Mouse (Mus musculus) midbrain, embryonic 15.5 days (tissue): ENCODE results near the gene Hmga2. TPM values are rescaled to one million over a fixed set of nuclear protein-coding genes. Genes with fewer than 3 reads are reported as not detected.

Experiments
- ATAC-seq: fragments of 200-750 bp; cut with Nextera tagmentation; replicated peaks from 2 replicates; pipeline ENCODE4 v1.8.0; 2017; ENCODE audit warnings: moderate TSS enrichment
- H3K27ac ChIP-seq: fragments of 300-500 bp; sonication (generic); 2 replicates; pipeline ENCODE4 v1.5.1; 2015; ENCODE audit warnings: mild to moderate bottlenecking, inconsistent platforms
- H3K27me3 ChIP-seq: fragments of 300-500 bp; sonication (generic); replicated peaks from 2 replicates; pipeline ENCODE4 v1.6.1; 2015; ENCODE audit warnings: inconsistent platforms
- H3K36me3 ChIP-seq: fragments of 300-500 bp; sonication (generic); replicated peaks from 2 replicates; pipeline ENCODE4 v1.6.1; 2015; ENCODE audit warnings: inconsistent platforms
- H3K4me1 ChIP-seq: fragments of 300-500 bp; sonication (generic); 2 replicates; pipeline ENCODE4 v1.6.1; 2015; ENCODE audit warnings: inconsistent platforms
- H3K4me2 ChIP-seq: fragments of 300-500 bp; sonication (generic); 2 replicates; pipeline ENCODE4 v1.6.1; 2015; ENCODE audit warnings: inconsistent platforms, mild to moderate bottlenecking, moderate library complexity
- H3K4me3 ChIP-seq: fragments of 300-500 bp; sonication (generic); 2 replicates; pipeline ENCODE4 v1.5.1; 2015; ENCODE audit warnings: mild to moderate bottlenecking, inconsistent platforms
- H3K9ac ChIP-seq: fragments of 300-500 bp; sonication (generic); 2 replicates; pipeline ENCODE4 v1.6.1; 2015; ENCODE audit warnings: mild to moderate bottlenecking, inconsistent platforms
- H3K9me3 ChIP-seq: fragments of 300-500 bp; sonication (generic); 2 replicates; pipeline ENCODE4 v1.6.1; 2016; ENCODE audit warnings: inconsistent platforms
- WGBS: fragments of 180-500 bp; shearing (Covaris S2); methylation state at CpG from one replicate; pipeline ENCODE4 v1.1.7; 2015; ENCODE audit warnings: mixed read lengths; 5-methylcytosine and 5-hydroxymethylcytosine counted together
- polyA plus RNA-seq: library from polyadenylated mRNA; unstranded; fragments of >200 nt; fragmentation: Nextera tagmentation; extraction: Ambion mirVana; gene quantifications from 2 replicates; pipeline ENCODE4 v1.2.1, GENCODE M21; 2015

Hmga2 gene
- polyA plus RNA-seq, 1 experiment from 2014 or later, result 1.1 TPM

- ATAC-seq, result no peak
- H3K4me1 ChIP-seq, result peaks cover 19% of the 10 kb centered on the region
- H3K27me3 ChIP-seq, result no peaks in the 10 kb centered on the region
- H3K4me3 ChIP-seq, result no peak overlapping the region
- 66% methylated on average over 9 of the region's 9 CpGs for WGBS
- H3K9ac ChIP-seq, result no peak overlapping the region
- no peaks in the 10 kb centered on the region for H3K9me3 ChIP-seq
- no peaks in the 10 kb centered on the region for H3K36me3 ChIP-seq
- H3K27ac ChIP-seq, result no peak overlapping the region
- H3K4me2 ChIP-seq, result no peak overlapping the region
These were observed 43.4 kb downstream of the Hmga2 start for GRCm38 (mm10) chr10:120432731-120433462.

DNA sequence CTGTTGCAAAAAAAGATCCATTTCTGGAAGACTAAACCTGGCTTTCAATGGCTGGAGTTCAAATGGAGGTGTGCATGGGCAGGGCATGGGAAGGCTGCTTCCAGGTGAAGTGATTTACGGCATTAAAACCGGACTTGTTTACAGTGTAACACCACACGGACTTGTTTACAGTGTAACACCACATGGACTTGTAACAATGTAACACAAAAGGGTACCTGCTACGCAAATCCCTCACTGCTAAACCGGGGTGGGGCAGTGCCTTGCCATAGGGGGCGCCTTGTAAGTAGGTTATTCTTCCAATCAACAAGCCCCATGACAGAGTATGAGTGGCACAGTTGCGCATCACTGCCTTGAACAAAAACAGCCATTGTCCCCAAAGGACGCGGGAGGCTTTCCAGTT lies 44.2 kb downstream of the Hmga2 start:
- Histone ChIP-seq H3K27me3 (no peaks in the 10 kb centered on the region), H3K9me3 (no peaks in the 10 kb centered on the region), H3K9ac (no peak overlapping the region), H3K36me3 (no peaks in the 10 kb centered on the region), H3K4me1 (peaks cover 19% of the 10 kb centered on the region), H3K27ac (no peak overlapping the region), H3K4me3 (no peak overlapping the region), H3K4me2 (no peak overlapping the region)
- no peak for ATAC-seq
- WGBS, result 77% methylated on average over 9 of the region's 9 CpGs

GRCm38 (mm10) chr10:120431435-120431834 lies 44.8 kb downstream of the Hmga2 start:
- WGBS, result 72% methylated on average over 2 of the region's 2 CpGs
- H3K27me3 ChIP-seq, result no peaks in the 10 kb centered on the region
- no peaks in the 10 kb centered on the region for H3K36me3 ChIP-seq
- H3K4me3 ChIP-seq, result no peak overlapping the region
- H3K4me1 ChIP-seq, result peaks cover 19% of the 10 kb centered on the region
- H3K27ac ChIP-seq, result no peak overlapping the region
- no peak overlapping the region for H3K9ac ChIP-seq
- ATAC-seq, result no peak
- no peaks in the 10 kb centered on the region for H3K9me3 ChIP-seq
- no peak overlapping the region for H3K4me2 ChIP-seq

DNA sequence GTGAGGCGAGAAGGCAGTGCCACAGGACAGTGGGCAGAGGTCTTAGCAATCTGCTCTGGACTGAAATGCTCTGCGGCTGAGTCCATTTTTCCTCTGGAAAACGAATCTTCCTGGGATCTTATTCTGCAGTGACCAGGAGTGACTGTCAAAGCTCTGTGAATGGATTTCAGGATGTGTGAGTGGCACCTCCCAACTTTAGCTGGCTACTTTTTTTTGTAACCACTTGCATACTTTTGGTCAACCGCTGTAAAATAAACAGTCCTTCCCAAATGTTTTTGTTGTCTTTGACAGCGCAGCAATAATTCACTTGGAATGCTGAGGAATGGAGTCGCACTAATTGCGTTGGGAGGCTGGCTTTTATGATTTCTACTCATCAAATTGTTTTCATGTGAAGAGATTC lies 45.8 kb downstream of the Hmga2 start:
- Histone ChIP-seq H3K4me2 (no peak overlapping the region), H3K36me3 (no peaks in the 10 kb centered on the region), H3K4me1 (peaks cover 24% of the 10 kb centered on the region), H3K9ac (no peak overlapping the region), H3K27me3 (no peaks in the 10 kb centered on the region), H3K27ac (no peak overlapping the region), H3K9me3 (no peaks in the 10 kb centered on the region), H3K4me3 (no peak overlapping the region)
- 81% methylated on average over 7 of the region's 7 CpGs for WGBS
- ATAC-seq, result no peak

GRCm38 (mm10) chr10:120429758-120430259 lies 46.5 kb downstream of the Hmga2 start:
- no peak overlapping the region for H3K4me3 ChIP-seq
- H3K9me3 ChIP-seq, result no peaks in the 10 kb centered on the region
- no peaks in the 10 kb centered on the region for H3K27me3 ChIP-seq
- no peak overlapping the region for H3K9ac ChIP-seq
- H3K36me3 ChIP-seq, result no peaks in the 10 kb centered on the region
- WGBS, result 81% methylated on average over 5 of the region's 5 CpGs
- H3K4me1 ChIP-seq, result peaks cover 24% of the 10 kb centered on the region
- ATAC-seq, result no peak
- H3K27ac ChIP-seq, result no peak overlapping the region
- no peak overlapping the region for H3K4me2 ChIP-seq

GRCm38 (mm10) chr10:120429199-120429551 lies 47.1 kb downstream of the Hmga2 start:
- Histone ChIP-seq H3K4me2 (no peak overlapping the region), H3K27me3 (no peaks in the 10 kb centered on the region), H3K36me3 (no peaks in the 10 kb centered on the region), H3K9ac (no peak overlapping the region), H3K4me1 (peaks cover 24% of the 10 kb centered on the region), H3K27ac (no peak overlapping the region), H3K9me3 (no peaks in the 10 kb centered on the region), H3K4me3 (no peak overlapping the region)
- WGBS, result 77% methylated on average over 10 of the region's 10 CpGs
- ATAC-seq, result no peak

- ATAC-seq, result peak; percentile 70
- peaks cover 24% of the 10 kb centered on the region for H3K4me1 ChIP-seq
- 72% methylated on average over 33 of the region's 33 CpGs for WGBS
- H3K9me3 ChIP-seq, result no peaks in the 10 kb centered on the region
- no peak overlapping the region for H3K9ac ChIP-seq
- H3K4me2 ChIP-seq, result peak overlapping the region; percentile 34
- H3K36me3 ChIP-seq, result no peaks in the 10 kb centered on the region
- peak overlapping the region; percentile 41; the same call in 1 of the 2 replicates for H3K27ac ChIP-seq
- no peaks in the 10 kb centered on the region for H3K27me3 ChIP-seq
- H3K4me3 ChIP-seq, result no peak overlapping the region
These were observed 47.7 kb downstream of the Hmga2 start for GRCm38 (mm10) chr10:120428430-120429198.

DNA sequence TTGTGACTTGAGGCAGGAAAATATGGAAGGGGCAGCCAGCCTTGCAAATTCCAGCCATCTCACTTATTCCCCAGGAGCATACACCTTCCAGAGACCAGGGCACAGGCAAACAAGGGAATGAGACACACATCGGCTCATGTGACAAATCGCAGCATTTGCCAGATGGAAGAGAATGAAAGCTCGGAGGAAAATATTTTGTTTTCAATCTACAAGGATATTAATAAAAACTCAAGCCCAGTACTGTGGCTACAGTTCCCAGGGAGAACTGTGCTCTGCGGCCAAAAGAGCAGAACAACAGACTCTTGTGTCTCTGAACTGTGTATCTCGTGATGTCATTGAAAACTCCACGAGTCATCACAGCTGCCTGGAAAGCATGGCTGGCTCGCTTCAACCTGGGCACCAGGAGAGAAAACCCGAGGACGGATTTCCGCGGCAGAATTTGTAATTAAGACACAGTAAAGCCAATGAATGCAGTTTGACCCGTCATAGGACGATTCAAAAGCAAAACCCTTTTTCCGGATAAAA lies 50.1 kb downstream of the Hmga2 start:
- no peak for ATAC-seq
- H3K4me3 ChIP-seq, result no peak overlapping the region
- no peak overlapping the region for H3K27ac ChIP-seq
- no peaks in the 10 kb centered on the region for H3K9me3 ChIP-seq
- no peak overlapping the region for H3K9ac ChIP-seq
- peaks cover 32% of the 10 kb centered on the region for H3K4me1 ChIP-seq
- WGBS, result 65% methylated on average over 14 of the region's 14 CpGs
- no peaks in the 10 kb centered on the region for H3K36me3 ChIP-seq
- no peak overlapping the region for H3K4me2 ChIP-seq
- H3K27me3 ChIP-seq, result no peaks in the 10 kb centered on the region

GRCm38 (mm10) chr10:120424015-120424414 lies 52.3 kb downstream of the Hmga2 start:
- Histone ChIP-seq H3K9me3 (no peaks in the 10 kb centered on the region), H3K9ac (no peak overlapping the region), H3K4me1 (peaks cover 30% of the 10 kb centered on the region), H3K4me2 (no peak overlapping the region), H3K27ac (no peak overlapping the region), H3K27me3 (no peaks in the 10 kb centered on the region), H3K36me3 (no peaks in the 10 kb centered on the region), H3K4me3 (no peak overlapping the region)
- no peak for ATAC-seq
- WGBS, result 84% methylated on average over 9 of the region's 9 CpGs

DNA sequence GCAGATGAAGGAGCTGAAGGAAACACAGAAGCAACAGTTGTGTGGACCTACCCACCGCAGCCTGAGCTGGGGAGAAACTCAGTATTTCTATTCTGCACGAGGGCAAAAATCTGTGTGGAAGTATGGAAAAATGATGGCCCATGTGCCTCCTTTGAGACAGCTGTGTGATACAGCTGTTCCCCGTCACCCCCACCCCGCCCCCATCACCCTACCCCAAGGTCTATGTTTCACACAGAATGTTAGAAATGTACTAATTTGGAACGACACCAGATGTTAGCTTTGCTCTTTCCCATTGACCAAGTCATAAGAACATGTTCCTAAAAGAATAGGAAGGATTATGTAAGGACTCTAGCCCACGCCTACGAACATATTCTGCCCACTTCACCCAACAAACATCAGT lies 53.0 kb downstream of the Hmga2 start:
- Histone ChIP-seq H3K27me3 (no peaks in the 10 kb centered on the region), H3K4me3 (no peak overlapping the region), H3K27ac (no peak overlapping the region), H3K9ac (no peak overlapping the region), H3K4me1 (peaks cover 30% of the 10 kb centered on the region), H3K4me2 (no peak overlapping the region), H3K9me3 (no peaks in the 10 kb centered on the region), H3K36me3 (no peaks in the 10 kb centered on the region)
- no peak for ATAC-seq
- 78% methylated on average over 7 of the region's 7 CpGs for WGBS

DNA sequence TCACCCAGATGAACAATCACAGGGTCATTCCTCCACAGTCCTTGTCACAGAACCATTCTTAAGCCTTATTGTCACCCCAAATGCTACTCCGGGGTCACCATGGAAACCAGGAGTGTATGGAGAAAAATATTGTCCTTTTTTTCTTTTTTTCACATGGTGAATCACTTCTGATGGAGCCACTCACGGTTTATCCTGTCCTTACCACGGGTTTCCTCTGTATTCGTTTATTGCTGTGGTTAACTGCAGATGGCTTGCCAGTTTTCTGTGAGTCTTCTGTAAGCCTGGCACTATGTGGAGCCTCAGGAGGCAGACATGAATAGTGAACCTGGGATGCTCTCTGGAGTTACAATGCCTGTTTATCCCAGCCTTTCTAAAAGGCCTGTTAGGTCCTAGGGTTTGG lies 53.4 kb downstream of the Hmga2 start:
- Histone ChIP-seq H3K9me3 (no peaks in the 10 kb centered on the region), H3K4me1 (peaks cover 33% of the 10 kb centered on the region), H3K27me3 (no peaks in the 10 kb centered on the region), H3K36me3 (no peaks in the 10 kb centered on the region), H3K9ac (no peak overlapping the region), H3K27ac (no peak overlapping the region), H3K4me3 (no peak overlapping the region), H3K4me2 (no peak overlapping the region)
- ATAC-seq, result no peak
- WGBS, result 42% methylated on average over 4 of the region's 4 CpGs

GRCm38 (mm10) chr10:120422050-120422449 lies 54.2 kb downstream of the Hmga2 start:
- H3K4me1 ChIP-seq, result peaks cover 41% of the 10 kb centered on the region
- WGBS, result 45% methylated on average over 10 of the region's 10 CpGs

More at GRCm38 (mm10) chr10:120422050-120422449, 54.2 kb downstream of the Hmga2 start:
- Histone ChIP-seq H3K27me3 (no peaks in the 10 kb centered on the region), H3K9me3 (no peaks in the 10 kb centered on the region), H3K9ac (no peak overlapping the region), H3K27ac (no peak overlapping the region), H3K4me3 (no peak overlapping the region), H3K36me3 (no peaks in the 10 kb centered on the region), H3K4me2 (peak overlapping the region; percentile 12; the same call in 1 of the 2 replicates)
- ATAC-seq, result peak; percentile 62; the same call in 1 of the 2 replicates
